Mouse (Mus musculus) MEL (cell line): ENCODE results near the gene Rfx1.

Source experiments
- CTCF ChIP-seq, 3 experiments: IDR thresholded peaks in 2 of 3; conservative IDR thresholded peaks in 1 of 3; 2 replicates each; pipeline ENCODE4 v1.5.1; 2011 to 2012; ENCODE audit warnings: low read length in 3 of 3, low read depth in 2 of 3, mild to moderate bottlenecking in 2 of 3, improper control_type of control experiment in 1 of 3, inconsistent platforms in 1 of 3, mixed read lengths in 1 of 3, moderate library complexity in 1 of 3; ENCODE audit not compliant: control insufficient read depth in 1 of 3, insufficient read depth in 1 of 3, poor library complexity in 1 of 3, severe bottlenecking in 1 of 3
- ELF1 ChIP-seq: IDR thresholded peaks from 2 replicates; pipeline ENCODE4 v1.6.1; 2014; ENCODE audit warnings: low read depth, mild to moderate bottlenecking, inconsistent platforms, low read length, improper control_type of control experiment, moderate library complexity
- EP300 ChIP-seq, 2 experiments: IDR thresholded peaks; 2 replicates each; pipeline ENCODE4 v1.6.1; 2011; ENCODE audit warnings: improper control_type of control experiment in 2 of 2, low read length in 2 of 2, low read depth in 1 of 2, mild to moderate bottlenecking in 1 of 2
- MAX ChIP-seq: IDR thresholded peaks from 2 replicates; pipeline ENCODE4 v1.6.1; 2011; ENCODE audit warnings: low read length, improper control_type of control experiment
- MAZ ChIP-seq: IDR thresholded peaks from 2 replicates; pipeline ENCODE4 v1.6.1; 2012; ENCODE audit warnings: low read depth, mild to moderate bottlenecking, inconsistent platforms, low read length, improper control_type of control experiment
- POLR2AphosphoS2 ChIP-seq: IDR thresholded peaks from 2 replicates; pipeline ENCODE4 v1.6.1; 2011; ENCODE audit warnings: low read length, improper control_type of control experiment
- RAD21 ChIP-seq: IDR thresholded peaks from 2 replicates; pipeline ENCODE4 v1.6.1; 2011; ENCODE audit warnings: mild to moderate bottlenecking, low read depth, low read length, improper control_type of control experiment
- RCOR1 ChIP-seq: IDR thresholded peaks from 2 replicates; pipeline ENCODE4 v1.6.1; 2012; ENCODE audit warnings: low read depth, mild to moderate bottlenecking, inconsistent platforms, low read length, improper control_type of control experiment
- TCF12 ChIP-seq: IDR thresholded peaks from 2 replicates; pipeline ENCODE4 v1.6.1; 2014; ENCODE audit warnings: low read depth, mild to moderate bottlenecking, inconsistent platforms, low read length, improper control_type of control experiment, moderate library complexity
- ZC3H11A ChIP-seq: IDR thresholded peaks from 2 replicates; pipeline ENCODE4 v1.6.1; 2012; ENCODE audit warnings: low read depth, mild to moderate bottlenecking, inconsistent platforms, low read length, improper control_type of control experiment

- TF ChIP-seq CTCF (IDR thresholded peaks at IDR 0.05 in 2 of 3, conservative IDR thresholded peaks at IDR 0.05 in 1 of 3; ENCODE audit: control insufficient read depth in 1 of 3, insufficient read depth in 1 of 3, low read depth in 2 of 3, low read length in 3 of 3, poor library complexity in 1 of 3, severe bottlenecking in 1 of 3) (no peak), MAX (no peak), ZC3H11A (no peak), POLR2AphosphoS2 (no peak), MAZ (no peak), RAD21 (no peak), TCF12 (no peak), EP300 (IDR thresholded peaks at IDR 0.05; ENCODE audit: low read depth in 1 of 2, low read length in 2 of 2) (no peak), RCOR1 (no peak), ELF1 (no peak)
Measured at GRCm38 (mm10) chr8:84060245-84060644, 6.4 kb upstream of the Rfx1 start.
